Mouse (Mus musculus) forebrain, embryonic 14.5 days (tissue): ENCODE data around the gene Il4ra. TPM values are rescaled to one million over a fixed set of nuclear protein-coding genes. Genes with fewer than 3 reads are reported as not detected.
A peak's percentile ranks its signal among the peaks of the same experiment; 100 is the strongest.

ENCODE experiments used
- ATAC-seq: fragments of 200-750 bp; cut with Nextera tagmentation; 2 replicates; pipeline ENCODE4 v1.8.0; 2017; ENCODE audit warnings: mild to moderate bottlenecking, moderate library complexity
- DNase-seq: peaks from one replicate; pipeline ENCODE4 v3.0.0-alpha.2; 2015; ENCODE audit warnings: low spot score
- H3K27ac ChIP-seq: fragments of 300-500 bp; sonication (generic); 2 replicates; pipeline ENCODE4 v1.5.1; 2014; ENCODE audit warnings: low read depth, mild to moderate bottlenecking, control low read depth, low read length, moderate library complexity
- H3K27me3 ChIP-seq: fragments of 300-500 bp; sonication (generic); replicated peaks from 2 replicates; pipeline ENCODE4 v1.6.1; 2014; ENCODE audit warnings: low read length, control low read depth, mixed read lengths; ENCODE audit not compliant: control insufficient read depth, insufficient read depth
- H3K36me3 ChIP-seq: fragments of 300-500 bp; sonication (generic); 2 replicates; pipeline ENCODE4 v1.6.1; 2014; ENCODE audit warnings: low read length, control low read depth; ENCODE audit not compliant: control insufficient read depth, insufficient read depth
- H3K4me1 ChIP-seq: fragments of 300-500 bp; sonication (generic); 2 replicates; pipeline ENCODE4 v1.6.1; 2014; ENCODE audit warnings: antibody characterized with exemption, low read length, control low read depth; ENCODE audit not compliant: control insufficient read depth, insufficient read depth
- H3K4me2 ChIP-seq: fragments of 300-500 bp; sonication (generic); 2 replicates; pipeline ENCODE4 v1.6.1; 2014; ENCODE audit warnings: mild to moderate bottlenecking, control low read depth, low read length
- H3K4me3 ChIP-seq: fragments of 300-500 bp; sonication (generic); 2 replicates; pipeline ENCODE4 v1.5.1; 2014; ENCODE audit warnings: low read depth, low read length, control low read depth
- H3K9ac ChIP-seq: fragments of 300-500 bp; sonication (generic); 2 replicates; pipeline ENCODE4 v1.6.1; 2014; ENCODE audit warnings: mild to moderate bottlenecking, low read length, control low read depth, moderate library complexity
- H3K9me3 ChIP-seq: fragments of 300-500 bp; sonication (generic); replicated peaks from 2 replicates; pipeline ENCODE4 v1.6.1; 2016; ENCODE audit warnings: low read length, control low read depth, mixed read lengths; ENCODE audit not compliant: control insufficient read depth
- WGBS: fragments of 180-500 bp; shearing (Covaris S2); extraction: QIAGEN DNeasy Blood & Tissue Kit; methylation state at CpG from one replicate; pipeline ENCODE4 v1.1.7; 2014; 5-methylcytosine and 5-hydroxymethylcytosine counted together
- polyA plus RNA-seq: library from polyadenylated mRNA; unstranded; fragments of >200 nt; fragmentation: Nextera tagmentation; extraction: Ambion mirVana; gene quantifications from 2 replicates; pipeline ENCODE4 v1.2.1, GENCODE M21; 2014

Il4ra gene
- polyA plus RNA-seq, 1 experiment from 2014 or later: 1.1 TPM

GRCm38 (mm10) chr7:125542335-125543050 lies 9.4 kb upstream of the Il4ra start:
- DNase-seq: no peak
- 31% methylated on average over 11 of the region's 11 CpGs for WGBS
- H3K4me2 ChIP-seq: no peak overlapping the region
- H3K27ac ChIP-seq: no peak overlapping the region
- H3K4me3 ChIP-seq: no peak overlapping the region
- no peaks in the 10 kb centered on the region for H3K4me1 ChIP-seq
- H3K36me3 ChIP-seq: no peaks in the 10 kb centered on the region
- no peak for ATAC-seq
- H3K9me3 ChIP-seq: no peaks in the 10 kb centered on the region
- no peaks in the 10 kb centered on the region for H3K27me3 ChIP-seq
- H3K9ac ChIP-seq: no peak overlapping the region

- DNase-seq (no peak), ATAC-seq (no peak)
- Histone ChIP-seq H3K9me3 (no peaks in the 10 kb centered on the region), H3K36me3 (no peaks in the 10 kb centered on the region), H3K4me3 (no peak overlapping the region), H3K4me2 (no peak overlapping the region), H3K27me3 (no peaks in the 10 kb centered on the region), H3K9ac (no peak overlapping the region), H3K27ac (no peak overlapping the region), H3K4me1 (no peaks in the 10 kb centered on the region)
- 72% methylated on average over 3 of the region's 3 CpGs for WGBS
These were observed 8.4 kb upstream of the Il4ra start for GRCm38 (mm10) chr7:125543497-125543896.

- Histone ChIP-seq H3K27ac (no peak overlapping the region), H3K9ac (no peak overlapping the region), H3K36me3 (no peaks in the 10 kb centered on the region), H3K4me3 (no peak overlapping the region), H3K27me3 (0 out of 2 replicates have a peak, but pooled peaks cover under 1% of the 10 kb centered on the region), H3K4me2 (no peak overlapping the region), H3K9me3 (no peaks in the 10 kb centered on the region), H3K4me1 (no peaks in the 10 kb centered on the region)
- WGBS: 93% methylated on average over 7 of the region's 7 CpGs
- ATAC-seq (no peak), DNase-seq (no peak)
These were observed 6.6 kb upstream of the Il4ra start for GRCm38 (mm10) chr7:125545331-125545730.

DNA sequence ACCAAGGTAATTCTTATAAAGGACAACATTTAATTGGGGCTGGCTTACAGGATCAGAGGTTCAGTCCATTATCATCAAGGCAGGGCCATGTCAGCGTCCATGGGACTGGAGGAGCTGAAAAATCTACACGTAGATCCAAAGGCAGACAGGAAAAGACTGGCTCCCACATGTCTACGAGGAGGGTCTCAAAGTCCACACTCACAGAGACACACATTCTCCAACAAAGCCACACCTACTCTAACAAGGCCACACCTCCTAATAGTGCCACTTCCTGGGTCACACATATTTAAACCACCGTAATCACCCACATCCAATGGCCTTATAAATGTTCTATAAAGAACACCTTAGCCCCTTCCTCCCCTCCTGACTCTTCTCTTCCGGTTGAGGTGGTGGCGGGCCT lies 5.2 kb upstream of the Il4ra start:
- Histone ChIP-seq H3K4me3 (no peak overlapping the region), H3K27ac (no peak overlapping the region), H3K36me3 (no peaks in the 10 kb centered on the region), H3K9me3 (no peaks in the 10 kb centered on the region), H3K9ac (no peak overlapping the region), H3K4me2 (no peak overlapping the region), H3K27me3 (0 out of 2 replicates have a peak, but pooled peaks cover 9% of the 10 kb centered on the region), H3K4me1 (no peaks in the 10 kb centered on the region)
- DNase-seq: no peak
- 81% methylated on average over 6 of the region's 6 CpGs for WGBS
- no peak for ATAC-seq

GRCm38 (mm10) chr7:125549916-125550315 lies 2.0 kb upstream of the Il4ra start:
- H3K9me3 ChIP-seq: no peaks in the 10 kb centered on the region
- ATAC-seq: no peak
- 83% methylated on average over 8 of the region's 8 CpGs for WGBS

DNA sequence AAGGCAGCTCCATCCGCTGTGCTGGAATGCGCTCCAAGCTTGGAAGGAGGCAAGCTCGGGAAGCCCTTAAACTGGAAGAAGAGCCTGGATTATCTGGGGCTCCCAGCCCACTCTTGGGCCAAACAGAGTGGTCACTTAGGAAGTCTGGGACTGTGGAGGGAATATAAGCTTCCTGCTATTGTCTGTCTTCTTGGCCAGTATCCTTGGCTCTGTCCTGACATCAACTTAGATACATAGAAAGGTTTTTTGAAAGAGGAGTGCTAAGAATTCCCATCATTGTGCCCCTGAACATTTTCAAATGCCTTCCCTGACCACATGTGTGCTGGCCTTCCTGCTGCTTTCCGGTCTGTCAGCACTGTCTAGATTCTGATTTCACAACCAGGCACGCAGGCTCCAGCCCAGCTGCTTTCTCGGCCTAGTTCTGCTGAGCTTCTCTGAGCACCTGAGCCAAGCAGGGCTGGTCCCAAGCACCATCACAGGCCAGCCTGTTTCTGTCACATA lies 989 bp upstream of the Il4ra start:
- WGBS: 84% methylated on average over 6 of the region's 6 CpGs
- no peak overlapping the region for H3K4me3 ChIP-seq
- peaks cover 7% of the 10 kb centered on the region for H3K4me1 ChIP-seq
- H3K27ac ChIP-seq: no peak overlapping the region
- 0 out of 2 replicates have a peak, but pooled peaks cover 20% of the 10 kb centered on the region for H3K27me3 ChIP-seq
- H3K36me3 ChIP-seq: no peaks in the 10 kb centered on the region
- H3K9ac ChIP-seq: no peak overlapping the region
- DNase-seq (no peak), ATAC-seq (no peak)
- H3K4me2 ChIP-seq: no peak overlapping the region
- H3K9me3 ChIP-seq: no peaks in the 10 kb centered on the region

More at GRCm38 (mm10) chr7:125549916-125550315, 2.0 kb upstream of the Il4ra start:
- Histone ChIP-seq H3K4me1 (peaks cover 7% of the 10 kb centered on the region), H3K4me2 (no peak overlapping the region), H3K9ac (no peak overlapping the region), H3K27me3 (0 out of 2 replicates have a peak, but pooled peaks cover 20% of the 10 kb centered on the region), H3K27ac (no peak overlapping the region), H3K4me3 (no peak overlapping the region), H3K36me3 (no peaks in the 10 kb centered on the region)
- DNase-seq: no peak

DNA sequence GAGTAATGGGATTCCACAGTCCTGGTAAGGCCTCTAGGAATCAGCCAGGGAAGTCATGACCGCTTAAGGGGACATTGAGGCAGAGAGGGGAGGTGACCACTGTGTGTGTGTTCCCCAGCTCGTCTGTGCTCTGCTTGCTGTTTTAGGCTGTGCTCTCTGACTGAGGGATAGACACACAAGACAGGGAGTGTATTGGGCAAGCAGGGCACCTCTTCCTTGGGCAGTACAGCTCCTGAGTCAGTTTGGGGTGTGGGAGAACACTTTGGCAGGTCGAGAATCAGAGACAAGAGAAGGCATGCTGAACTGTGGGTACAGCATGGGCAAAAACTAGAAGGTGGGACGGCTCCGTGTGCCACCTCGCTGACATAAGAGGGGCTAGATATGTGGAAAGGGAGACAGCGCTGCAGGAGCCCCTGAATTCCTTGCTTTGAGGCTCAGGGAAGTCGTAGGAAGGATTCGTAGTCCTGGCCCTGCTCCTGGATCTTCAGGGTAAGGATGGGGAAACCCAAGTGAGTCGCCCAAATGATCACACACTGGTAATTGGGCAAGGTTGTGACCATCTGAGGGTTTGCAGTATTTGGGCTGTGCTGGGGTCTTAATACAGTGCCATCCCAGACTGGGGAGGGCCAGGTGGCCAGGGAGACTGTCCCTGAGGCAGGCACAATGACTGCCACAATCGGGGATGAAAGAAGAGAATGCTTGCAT lies 1.1 kb downstream of the Il4ra start:
- Histone ChIP-seq H3K27me3 (0 out of 2 replicates have a peak, but pooled peaks cover 20% of the 10 kb centered on the region), H3K27ac (no peak overlapping the region), H3K9me3 (no peaks in the 10 kb centered on the region), H3K36me3 (no peaks in the 10 kb centered on the region), H3K4me3 (no peak overlapping the region), H3K4me2 (peak overlapping the region; percentile 89), H3K9ac (no peak overlapping the region; the same call in 1 of the 2 replicates), H3K4me1 (peaks cover 7% of the 10 kb centered on the region)
- ATAC-seq: no peak
- DNase-seq: no peak
- WGBS: 73% methylated on average over 11 of the region's 11 CpGs

GRCm38 (mm10) chr7:125553653-125554428 lies 1.9 kb downstream of the Il4ra start:
- H3K4me3 ChIP-seq: no peak overlapping the region
- ATAC-seq (no peak), DNase-seq (no peak)
- WGBS: 86% methylated on average over 13 of the region's 13 CpGs
- H3K4me1 ChIP-seq: peaks cover 7% of the 10 kb centered on the region
- H3K27ac ChIP-seq: no peak overlapping the region
- no peaks in the 10 kb centered on the region for H3K9me3 ChIP-seq
- H3K4me2 ChIP-seq: no peak overlapping the region
- 0 out of 2 replicates have a peak, but pooled peaks cover 20% of the 10 kb centered on the region for H3K27me3 ChIP-seq
- H3K9ac ChIP-seq: no peak overlapping the region
- no peaks in the 10 kb centered on the region for H3K36me3 ChIP-seq
